Mouse (Mus musculus) urinary bladder, postnatal 0 days (tissue): ENCODE measurements around the gene Gng13. TPM values are rescaled to one million over a fixed set of nuclear protein-coding genes. Genes with fewer than 3 reads are reported as not detected.

ENCODE experiments used
- microRNA-seq: library from miRNA; unstranded; fragments of <30 nt; microRNA quantifications from one replicate; pipeline ENCODE4, GENCODE M21; 2016
- polyA plus RNA-seq: library from polyadenylated mRNA; unstranded; fragments of >200 nt; fragmentation: Nextera tagmentation; extraction: Ambion mirVana; gene quantifications from 2 replicates; pipeline ENCODE4 v1.2.1, GENCODE M21; 2015

The Gng13 gene
- 0.63 and 2.2 TPM in 2 replicates for polyA plus RNA-seq

DNA sequence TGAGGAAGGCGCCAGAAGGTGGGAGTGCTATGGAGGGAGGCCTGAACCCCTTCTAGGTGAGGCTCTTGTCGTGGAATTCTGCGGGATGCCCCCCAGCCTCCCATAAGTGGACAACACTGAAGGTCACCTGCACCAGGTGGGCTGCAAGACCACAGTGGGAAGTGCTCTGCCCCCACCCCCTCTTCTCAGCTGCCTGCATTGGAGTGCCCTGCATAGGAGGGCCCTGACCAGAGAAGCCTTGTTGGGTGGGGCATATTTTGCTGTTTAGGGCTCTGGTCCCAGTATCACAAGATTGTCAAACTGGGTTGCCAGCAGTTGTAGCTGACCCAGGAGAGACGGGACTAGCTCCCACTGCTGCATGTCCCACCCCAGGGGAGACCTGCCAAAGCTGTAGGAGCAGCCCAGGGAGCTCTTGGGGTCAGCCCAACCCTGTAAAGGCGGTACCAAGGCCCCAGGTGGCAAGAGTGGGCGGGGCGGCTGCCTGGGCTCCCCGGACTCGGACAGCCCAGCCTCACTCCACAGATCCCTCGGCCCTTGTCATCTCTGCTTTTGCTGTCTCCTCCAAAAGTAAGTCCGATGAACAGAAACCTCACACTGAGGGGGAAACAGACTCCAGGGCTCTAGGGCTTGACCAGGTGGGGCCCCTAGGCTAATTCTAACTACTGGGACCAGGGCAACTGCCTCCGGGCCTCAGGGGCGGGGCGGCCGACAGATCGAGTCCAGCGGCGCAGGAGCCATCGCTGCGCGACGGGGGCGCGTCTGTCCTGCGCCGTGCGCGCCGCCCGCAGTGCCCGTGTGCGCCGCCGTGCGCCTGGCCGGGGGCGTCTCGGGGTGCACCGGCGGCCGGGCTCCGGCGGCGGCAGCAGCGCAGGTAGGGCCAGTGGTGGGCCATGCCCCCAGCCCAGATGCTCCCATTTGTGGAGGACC lies at the start of gene Gng13:
TSS of gene Gng13 (plus strand) at position 461 of the 927 bp plus-strand sequence.

DNA sequence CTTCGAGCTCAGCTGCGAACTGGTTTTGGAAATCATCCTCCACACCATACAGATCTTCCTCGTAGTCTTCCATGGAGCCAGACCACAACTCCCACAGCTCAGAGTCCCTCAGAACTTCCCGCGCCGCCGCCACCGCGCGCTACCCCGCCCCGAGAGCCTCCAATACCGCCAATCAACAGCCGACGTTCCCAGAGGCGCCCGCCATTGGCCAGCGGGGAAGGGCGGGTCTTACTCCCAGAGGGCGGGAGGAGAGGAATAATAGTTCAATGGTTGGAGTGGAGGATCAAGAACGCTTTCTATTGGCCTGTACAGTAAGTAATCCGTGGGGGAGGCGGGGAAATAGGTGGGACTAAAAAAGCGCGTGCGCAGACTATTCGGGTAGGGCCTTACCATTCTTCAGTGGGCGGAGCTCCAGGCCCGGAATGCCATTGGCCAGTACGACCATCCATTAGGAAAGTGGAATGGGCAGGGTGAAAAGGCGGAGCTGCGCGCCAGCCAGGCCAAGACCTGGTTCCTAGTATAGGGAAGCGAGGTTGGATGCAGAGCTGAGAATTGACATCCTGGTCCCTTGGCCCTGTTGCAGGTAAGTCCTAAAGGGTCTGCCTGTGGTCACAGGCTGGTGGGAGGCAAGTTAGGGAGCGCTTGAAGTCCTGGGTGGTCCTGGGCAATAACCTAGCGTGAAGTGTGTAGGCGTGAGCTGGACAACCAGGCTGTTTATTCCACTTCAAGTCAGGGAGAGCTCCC lies 10.5 kb downstream of the Gng13 start, which contains the start of the genes Chtf18 and Rpusd1:
TSS of gene Chtf18 (minus strand) at position 155 of the 744 bp plus-strand sequence.
TSS of gene Rpusd1 (plus strand) at position 406 of the 744 bp plus-strand sequence.

DNA sequence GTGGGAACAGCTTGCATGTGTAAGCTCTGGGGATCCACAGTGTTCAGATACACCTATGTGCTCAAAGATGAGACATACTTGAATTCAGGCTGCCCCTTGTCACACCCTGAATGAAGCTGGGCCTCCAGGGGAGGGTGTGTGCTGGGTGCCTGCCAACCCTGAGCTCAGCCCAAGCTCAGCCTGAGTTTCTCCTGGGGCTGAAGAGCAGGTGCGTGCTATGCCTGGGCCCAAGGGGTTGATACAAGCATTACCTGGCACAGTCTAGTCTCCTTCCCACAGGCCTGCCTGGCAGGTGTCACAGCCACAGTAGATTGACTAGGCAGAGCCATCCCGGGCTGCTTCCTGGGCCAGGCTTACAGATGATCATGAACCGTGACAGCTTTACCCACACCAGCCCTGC lies 18.8 kb downstream of the Gng13 start, which contains the start of gene Mslnl:
TSS of gene Mslnl (plus strand) at position 298 of the 400 bp plus-strand sequence.

DNA sequence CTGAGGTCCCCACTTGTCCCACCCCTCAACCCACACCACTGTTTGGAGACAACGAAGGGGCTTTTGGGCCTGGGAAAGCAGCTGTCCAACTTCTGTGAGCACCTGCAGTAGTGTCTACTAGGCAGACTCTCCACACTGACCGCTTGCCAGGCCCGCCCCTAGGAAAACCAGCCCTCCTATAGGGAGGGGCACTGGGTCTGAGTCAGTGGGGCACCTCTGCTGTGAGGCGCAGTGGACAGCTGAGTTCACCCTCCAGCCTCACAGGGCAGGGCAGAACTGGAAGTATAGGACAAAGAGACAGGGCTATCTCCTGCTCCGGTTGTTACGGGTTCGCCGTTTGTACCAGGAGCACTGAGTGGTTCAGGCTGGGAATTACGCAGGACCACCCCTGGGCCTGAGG lies 37.3 kb downstream of the Gng13 start, which contains the start of gene Msln:
TSS of gene Msln (minus strand) at position 138 of the 400 bp plus-strand sequence.

Small RNAs within 50 kb of the gene (microRNA-seq; reads per million reads assigned to microRNA genes)
- gene Gm25083, result not detected

Other genes with a start within 250 kb of the Gng13 start
- not detected in 2 replicates for gene Sstr5, start 219.9 kb upstream of the Gng13 start, polyA plus RNA-seq
- 1.6 and 1.7 TPM in 2 replicates for gene Sox8, start 146.5 kb upstream of the Gng13 start, polyA plus RNA-seq
- 16.8 and 17.1 TPM in 2 replicates for gene Lmf1, start 138.1 kb upstream of the Gng13 start, polyA plus RNA-seq
- 6.3 and 7.4 TPM in 2 replicates for gene Chtf18, start 10.2 kb downstream of the Gng13 start, polyA plus RNA-seq
- 8.7 and 12.9 TPM in 2 replicates for gene Rpusd1, start 10.5 kb downstream of the Gng13 start, polyA plus RNA-seq
- 0.06 and 0.07 TPM in 2 replicates for gene Mslnl, start 18.9 kb downstream of the Gng13 start, polyA plus RNA-seq
- gene Msln, start 37.2 kb downstream of the Gng13 start, polyA plus RNA-seq, result 160 and 189 TPM in 2 replicates
- 19.4 and 20.0 TPM in 2 replicates for gene Narfl, start 56.6 kb downstream of the Gng13 start, polyA plus RNA-seq
- 37.6 and 41.6 TPM in 2 replicates for gene Haghl, start 68.5 kb downstream of the Gng13 start, polyA plus RNA-seq
- gene Ccdc78, start 69.4 kb downstream of the Gng13 start, polyA plus RNA-seq, result 0.24 and 0.27 TPM in 2 replicates
- 79.0 and 85.2 TPM in 2 replicates for gene Fam173a, start 75.7 kb downstream of the Gng13 start, polyA plus RNA-seq
- gene AC134908.4, start 78.5 kb downstream of the Gng13 start, polyA plus RNA-seq, result 0.25 TPM in 1 of 2 replicates, not detected in the other
- 22.7 and 22.9 TPM in 2 replicates for gene Metrn, start 80.0 kb downstream of the Gng13 start, polyA plus RNA-seq
- gene Fbxl16, start 91.9 kb downstream of the Gng13 start, polyA plus RNA-seq, result 1.4 and 1.8 TPM in 2 replicates
- 10.9 and 11.6 TPM in 2 replicates for gene Wdr24, start 106.5 kb downstream of the Gng13 start, polyA plus RNA-seq
- 29.1 and 29.4 TPM in 2 replicates for gene Jmjd8, start 111.7 kb downstream of the Gng13 start, polyA plus RNA-seq
- 207 and 208 TPM in 2 replicates for gene Stub1, start 116.2 kb downstream of the Gng13 start, polyA plus RNA-seq
- gene Rhbdl1, start 120.1 kb downstream of the Gng13 start, polyA plus RNA-seq, result 5.1 and 6.3 TPM in 2 replicates
- 1.8 and 2.3 TPM in 2 replicates for gene Gm20683, start 124.6 kb downstream of the Gng13 start, polyA plus RNA-seq
- 9.2 and 11.0 TPM in 2 replicates for gene Rhot2, start 127.7 kb downstream of the Gng13 start, polyA plus RNA-seq
- gene Wdr90, start 144.3 kb downstream of the Gng13 start, polyA plus RNA-seq, result 5.9 and 6.2 TPM in 2 replicates
- 13.1 and 18.2 TPM in 2 replicates for gene Mcrip2, start 151.6 kb downstream of the Gng13 start, polyA plus RNA-seq
- 36.1 and 44.4 TPM in 2 replicates for gene Mettl26, start 157.9 kb downstream of the Gng13 start, polyA plus RNA-seq
- gene Wfikkn1, start 163.7 kb downstream of the Gng13 start, polyA plus RNA-seq, result 0.12 and 0.22 TPM in 2 replicates
- gene Rab40c, start 202.6 kb downstream of the Gng13 start, polyA plus RNA-seq, result 16.7 and 18.7 TPM in 2 replicates
- 27.5 and 29.1 TPM in 2 replicates for gene Pigq, start 227.8 kb downstream of the Gng13 start, polyA plus RNA-seq
- not detected in 2 replicates for gene Nhlrc4, start 227.8 kb downstream of the Gng13 start, polyA plus RNA-seq
- 0.07 TPM in 1 of 2 replicates, not detected in the other for gene A930017K11Rik, start 235.4 kb downstream of the Gng13 start, polyA plus RNA-seq